Mouse (Mus musculus) lung, adult 2 months (tissue): ENCODE measurements around the gene Gadd45b.

Experiments
- CTCF ChIP-seq: fragments of 200-500 bp; IDR thresholded peaks from 2 replicates; pipeline ENCODE4 v1.5.1; 2011; ENCODE audit warnings: mild to moderate bottlenecking, low read length, control low read depth; ENCODE audit not compliant: insufficient read depth
- POLR2A ChIP-seq: fragments of 200-500 bp; IDR thresholded peaks from 2 replicates; pipeline ENCODE4 v1.6.1; 2011; ENCODE audit warnings: low read depth, mild to moderate bottlenecking, control low read depth, low read length, borderline replicate concordance; ENCODE audit errors: extremely low read depth

- no peak for TF ChIP-seq CTCF
- peak; percentile 20; the same call in 1 of the 2 replicates for TF ChIP-seq POLR2A
These were observed 1.8 kb downstream of the Gadd45b start for GRCm38 (mm10) chr10:80931695-80932094.
